Mouse (Mus musculus): ENCODE results near the gene Asb2.
A peak's percentile ranks its signal among the peaks of the same experiment; 100 is the strongest.

Asb2 gene

DNA sequence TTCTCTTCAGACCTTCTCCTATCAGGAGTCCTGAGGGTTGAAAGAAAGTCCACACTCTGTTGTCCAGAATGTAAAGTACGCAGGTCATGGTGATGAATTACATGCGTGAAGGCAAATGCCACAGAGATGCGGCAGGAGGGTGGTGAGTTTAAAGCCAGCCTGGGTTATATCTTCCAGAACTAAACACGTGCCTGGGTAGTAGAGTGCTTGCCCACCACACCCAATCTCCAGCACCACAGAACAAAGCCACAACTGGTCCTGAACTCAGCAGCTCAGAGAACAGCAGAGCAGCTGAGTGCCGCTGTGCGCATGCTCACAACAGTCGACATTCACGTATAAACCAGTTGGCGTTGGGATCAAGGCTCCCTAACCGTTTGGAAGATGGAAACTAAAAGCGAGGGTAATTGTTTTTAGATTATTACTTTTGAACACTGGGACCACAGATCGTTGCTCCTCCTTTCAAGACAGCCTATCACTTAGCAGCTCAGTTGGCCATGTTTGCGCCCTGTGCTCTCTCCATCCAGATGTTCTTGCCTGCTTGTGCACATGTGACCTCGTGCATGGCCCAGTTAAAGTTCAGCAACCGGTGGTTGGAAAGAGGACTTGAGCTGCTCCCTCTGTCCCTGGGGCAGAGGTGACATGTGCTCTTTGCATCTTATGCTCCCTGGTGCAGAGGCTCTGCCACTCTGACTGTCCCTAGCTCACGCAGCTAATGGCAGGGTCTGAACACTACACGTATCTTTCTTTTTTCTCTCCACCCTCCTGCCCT is 5.9 kb upstream of the Asb2 start:
- DNase-seq (ENCODE audit: low read depth, low spot score): no peak

DNA sequence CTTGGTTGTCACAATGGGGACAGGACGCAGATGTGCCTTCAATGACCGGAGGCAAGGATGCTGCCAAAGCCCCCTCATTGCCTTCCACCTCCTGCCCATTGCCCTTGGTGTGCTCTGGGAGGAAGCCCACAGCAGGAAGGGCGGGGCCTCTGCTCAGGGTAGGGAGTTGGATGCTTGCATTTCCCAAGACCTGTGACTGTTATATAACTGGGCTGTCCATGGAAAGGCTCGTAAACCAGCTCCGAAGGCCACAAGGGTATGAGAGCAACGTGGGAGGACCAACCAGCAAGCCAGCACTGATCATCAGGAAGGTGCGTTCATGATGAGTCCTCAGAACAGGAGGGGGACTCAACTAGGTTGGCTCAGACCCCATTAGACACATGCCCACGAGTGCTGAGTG is 5.0 kb upstream of the Asb2 start:
- DNase-seq (ENCODE audit: low read depth, low spot score): no peak

DNA sequence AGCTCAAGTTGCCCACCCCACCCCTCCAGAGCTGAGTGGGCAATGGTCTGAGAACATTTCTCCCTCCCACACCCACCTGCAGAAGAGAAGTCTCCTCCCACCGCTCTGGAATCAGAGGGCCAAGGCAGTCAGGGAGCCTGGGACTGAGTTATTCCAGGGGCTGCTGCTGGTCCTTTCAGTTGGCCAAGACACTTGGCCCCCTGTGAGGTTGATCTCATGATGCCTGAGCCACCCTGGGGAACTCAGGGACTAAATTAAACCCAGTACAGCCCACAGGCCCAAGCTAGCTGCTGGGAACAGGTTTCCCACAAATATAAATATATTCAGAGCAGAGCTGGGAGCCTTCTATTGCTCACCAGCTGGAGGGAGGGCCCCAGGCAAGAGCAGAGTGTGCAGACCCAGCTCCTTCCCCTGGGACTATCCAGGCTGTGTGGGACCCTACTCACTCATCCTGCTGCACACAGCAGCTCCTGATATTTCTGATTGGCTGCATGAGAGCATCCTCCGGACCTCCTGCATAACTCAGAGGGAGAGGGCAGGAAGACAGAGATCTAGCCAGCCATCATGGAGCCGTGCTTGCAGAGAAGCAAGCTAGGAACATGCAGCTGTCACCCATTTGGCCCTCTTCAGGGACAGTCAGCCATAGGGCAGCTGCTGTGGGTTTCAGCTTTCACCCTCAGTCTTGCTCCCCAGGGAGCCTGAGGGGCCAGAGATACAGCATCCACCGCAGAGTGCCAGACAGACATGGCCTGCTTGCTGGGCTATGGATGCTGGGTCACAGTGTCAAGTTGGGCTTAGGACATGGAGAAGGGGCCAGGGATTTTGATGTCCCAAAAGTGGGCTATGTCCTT is 3.4 kb upstream of the Asb2 start:
- DNase-seq (ENCODE audit: low read depth, low spot score): no peak

DNA sequence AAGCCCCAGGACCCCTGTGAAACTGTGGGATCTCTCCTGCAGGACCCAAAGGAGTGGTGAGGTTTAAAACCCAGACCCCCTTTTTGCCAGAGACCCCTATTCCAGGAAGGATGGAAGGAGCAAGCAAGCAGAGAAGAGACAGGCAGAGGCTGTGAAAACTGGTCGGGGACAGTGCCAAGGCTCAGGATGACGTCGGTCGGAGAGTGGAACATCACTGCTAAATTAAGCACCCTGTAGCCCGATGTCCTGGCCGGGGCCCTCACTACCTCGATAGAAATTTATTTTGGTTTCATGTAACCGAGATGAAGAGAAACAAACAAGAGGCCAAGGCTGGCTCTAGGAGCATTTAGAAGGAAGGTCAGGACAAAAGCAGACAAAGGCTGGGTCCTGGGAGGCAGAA is 2.4 kb upstream of the Asb2 start:
- DNase-seq (ENCODE audit: low read depth, low spot score): no peak

DNA sequence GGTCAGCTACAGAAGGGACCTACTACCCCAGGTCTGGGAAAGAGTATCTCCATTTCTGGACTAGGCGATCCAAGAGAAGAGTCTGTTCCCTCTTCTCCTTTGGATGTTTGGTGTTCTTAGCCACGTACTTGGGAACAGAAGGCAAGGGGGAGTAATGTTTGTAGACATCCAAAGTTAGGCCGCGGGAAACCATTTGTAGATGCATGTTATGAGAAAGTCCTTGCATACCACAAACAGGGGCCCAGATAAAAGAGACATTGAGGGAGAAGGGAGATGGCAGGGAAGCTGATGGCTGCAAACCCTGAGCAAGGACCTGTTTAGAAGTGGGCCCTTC is 581 bp upstream of the Asb2 start:
- DNase-seq (ENCODE audit: low read depth, low spot score): peak; percentile 60

DNA sequence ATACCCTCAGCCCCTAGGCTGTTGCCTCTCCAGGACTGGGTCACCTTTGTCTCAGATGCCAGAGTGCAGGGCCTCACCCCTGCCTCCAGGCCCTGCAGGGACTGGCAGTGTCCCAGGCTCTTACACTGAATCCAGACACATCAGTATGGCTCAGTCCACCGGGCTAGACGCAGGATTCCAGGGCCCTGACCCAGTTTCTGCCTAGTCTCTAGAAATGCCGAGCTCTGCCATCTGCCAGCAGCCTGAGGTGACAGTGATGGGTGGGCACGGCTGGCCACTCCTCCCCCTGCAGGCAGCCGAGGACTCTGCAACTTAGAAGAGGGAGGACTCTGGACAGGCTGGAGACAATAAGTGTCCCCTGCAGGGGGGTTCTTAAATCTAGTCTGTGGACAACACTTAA is 2.3 kb downstream of the Asb2 start:
- DNase-seq (ENCODE audit: low read depth, low spot score): no peak

DNA sequence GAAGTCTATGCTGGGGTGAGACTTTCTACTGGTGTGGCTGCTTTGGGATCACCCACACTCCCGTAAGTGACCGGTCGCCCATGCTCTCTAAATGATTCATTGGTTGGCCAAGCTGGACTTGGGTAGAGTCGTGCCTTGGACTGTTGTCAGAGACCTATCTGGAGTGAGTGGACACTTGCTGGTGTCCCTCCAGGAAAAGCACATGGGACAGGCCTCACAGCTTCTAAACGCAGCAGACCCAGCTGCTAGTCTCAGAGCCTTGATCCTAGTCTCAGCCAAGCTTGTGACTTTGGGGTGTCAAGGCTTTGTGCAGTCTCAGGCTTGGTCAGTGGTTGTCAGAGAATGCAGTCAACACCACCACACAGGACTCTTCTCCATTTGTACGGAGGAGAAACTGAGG is 3.1 kb downstream of the Asb2 start:
- DNase-seq (ENCODE audit: low read depth, low spot score): no peak

DNA sequence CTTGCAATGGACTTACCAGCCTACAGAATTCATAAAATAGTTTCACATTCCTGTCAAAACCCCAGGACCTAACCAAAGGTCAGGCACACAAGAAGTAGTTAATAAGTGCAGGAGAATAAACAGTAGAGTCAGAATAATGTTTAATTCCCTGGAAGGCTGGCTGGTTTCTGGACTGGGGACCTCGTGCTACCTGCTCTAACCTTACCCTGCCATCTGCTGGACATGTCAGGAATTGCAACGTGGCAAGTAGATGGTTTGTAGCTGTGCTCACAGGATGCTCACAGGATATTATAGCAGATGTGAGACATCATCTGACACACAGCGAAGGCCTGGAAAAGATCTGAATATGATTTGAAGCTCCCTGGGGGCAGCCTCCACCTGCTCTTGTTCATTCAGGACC is 7.3 kb downstream of the Asb2 start:
- DNase-seq (ENCODE audit: low read depth, low spot score): peak; percentile 65

DNA sequence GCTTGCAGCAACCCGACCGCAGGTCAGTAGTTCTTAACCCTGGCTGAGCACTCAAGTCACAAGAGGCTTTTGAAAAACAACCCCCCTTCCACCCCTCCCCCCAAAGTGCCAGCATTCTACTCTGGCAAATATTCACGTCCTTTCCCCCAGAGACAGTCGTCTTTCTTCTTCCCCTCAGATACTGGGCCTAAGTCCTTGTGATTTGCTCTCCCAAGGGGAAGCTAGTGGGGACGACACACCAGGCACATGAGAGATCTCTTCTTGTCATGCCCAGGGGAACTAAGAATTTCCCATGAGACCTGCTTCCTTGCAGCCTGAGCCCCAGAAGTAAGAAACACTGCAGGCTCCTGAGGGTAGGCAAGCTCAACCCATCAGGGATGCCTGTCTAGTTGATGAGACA is 8.4 kb downstream of the Asb2 start:
- no peak for DNase-seq (ENCODE audit: low read depth, low spot score)

DNA sequence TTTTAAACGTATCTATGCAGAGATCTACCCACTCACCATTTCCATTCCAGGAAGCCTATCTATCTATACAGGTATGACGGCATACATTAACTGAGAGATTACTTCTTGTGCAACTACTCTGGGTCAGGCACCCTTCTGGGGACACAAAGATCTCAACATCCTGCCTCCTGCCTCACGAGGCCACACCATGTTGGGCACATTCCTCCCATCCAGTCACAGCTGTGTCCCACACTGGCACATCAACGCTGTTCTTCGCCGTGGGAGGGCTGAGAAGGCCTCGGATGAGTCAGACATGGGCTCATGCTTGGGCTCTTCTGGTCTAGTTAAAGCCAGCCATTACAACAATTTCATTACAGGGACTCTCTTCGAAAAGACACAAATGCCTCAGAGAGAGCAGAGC is 8.9 kb downstream of the Asb2 start:
- DNase-seq (ENCODE audit: low read depth, low spot score): no peak

DNA sequence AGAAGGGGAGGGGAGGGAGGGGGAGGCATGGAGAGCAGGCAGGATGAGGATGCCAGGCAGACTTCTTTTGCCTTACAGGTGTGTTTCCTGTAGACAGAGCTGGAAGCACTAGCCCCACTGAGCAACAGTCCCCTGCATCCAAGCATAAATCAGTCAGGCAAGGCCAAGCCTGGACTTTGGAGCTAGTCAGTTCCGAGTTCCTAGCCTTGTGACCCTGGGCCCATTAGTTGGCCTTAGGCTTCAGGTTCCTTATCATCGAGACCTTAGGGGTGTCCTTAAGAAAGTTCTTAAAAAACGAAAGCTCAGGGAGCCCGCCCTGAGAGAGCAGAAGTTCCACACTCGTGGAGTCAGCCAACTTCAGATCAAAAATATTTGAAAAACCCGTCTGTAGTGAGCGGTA is 10.9 kb downstream of the Asb2 start:
- no peak for DNase-seq (ENCODE audit: low read depth, low spot score)

DNA sequence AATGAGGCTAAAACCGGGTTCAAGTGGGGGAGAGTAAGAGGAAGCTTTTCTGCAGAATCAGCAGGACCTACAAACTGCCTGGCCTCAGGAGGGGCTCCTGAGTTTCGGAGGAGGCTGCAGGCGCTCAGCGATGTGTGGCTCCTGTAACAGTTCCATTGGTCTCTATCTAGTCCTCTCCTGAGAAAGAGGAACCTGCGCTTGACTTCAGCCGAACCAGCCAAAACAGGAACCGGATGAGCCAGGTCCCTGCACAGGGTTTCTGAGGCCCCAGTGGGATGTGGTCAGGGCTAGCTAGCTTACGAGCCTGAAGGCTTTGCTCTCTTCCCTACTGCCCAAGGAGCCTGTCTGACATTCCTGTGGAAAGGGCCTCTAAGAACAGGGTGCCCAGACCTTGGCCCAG is 12.3 kb downstream of the Asb2 start:
- no peak for DNase-seq (ENCODE audit: low read depth, low spot score)

DNA sequence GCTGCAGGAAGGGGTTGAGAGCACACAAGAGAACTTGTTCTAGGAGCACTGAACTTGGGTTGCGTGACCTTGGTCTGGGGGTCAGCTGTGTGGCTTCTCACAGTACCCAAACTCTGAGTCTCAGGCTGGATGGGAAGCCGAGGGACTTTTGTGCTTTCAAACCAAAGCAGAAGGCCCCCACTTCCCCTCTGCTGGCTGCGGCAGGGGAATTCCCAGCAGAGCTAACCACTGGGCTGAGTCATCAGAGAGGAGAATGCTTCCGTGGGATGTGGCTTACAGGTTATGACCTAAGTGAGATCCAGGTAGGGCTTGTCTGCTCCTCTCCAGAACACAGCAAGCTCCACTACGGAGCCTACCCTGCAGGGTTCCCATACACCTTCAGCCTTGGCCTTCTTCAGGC is 14.6 kb downstream of the Asb2 start:
- no peak for DNase-seq (ENCODE audit: low read depth, low spot score)

DNA sequence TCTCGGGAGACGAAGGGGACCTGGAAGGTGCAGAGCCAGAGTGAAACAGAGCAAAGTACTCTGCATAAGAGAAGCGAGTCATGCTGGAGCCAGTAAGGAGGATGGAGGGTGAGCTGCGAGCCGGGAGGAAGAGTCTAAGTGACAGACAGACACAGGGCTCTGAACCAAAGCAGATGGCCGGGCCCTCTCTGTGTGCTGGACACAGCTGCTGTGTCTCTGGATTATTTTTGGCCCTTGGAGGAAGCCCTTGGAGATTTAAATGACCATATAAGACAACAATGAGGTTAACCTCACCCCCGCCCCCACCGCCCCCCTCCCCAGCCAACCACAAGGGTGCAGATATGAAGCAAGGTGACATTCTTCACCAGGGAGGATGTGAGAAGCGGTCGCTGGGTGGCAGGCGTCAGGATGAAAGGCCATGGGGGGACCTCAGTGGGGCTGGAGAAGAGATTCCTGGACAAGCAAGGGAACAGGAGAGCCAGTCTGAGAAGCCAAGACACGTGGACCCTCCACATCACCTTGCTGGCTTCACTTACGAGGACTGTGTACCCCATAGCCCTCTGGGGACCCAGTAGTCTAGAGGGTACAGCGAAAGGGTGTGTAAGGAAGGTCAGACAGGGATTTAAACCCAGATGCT is 17.5 kb downstream of the Asb2 start:
- no peak for DNase-seq (ENCODE audit: low read depth, low spot score)

DNA sequence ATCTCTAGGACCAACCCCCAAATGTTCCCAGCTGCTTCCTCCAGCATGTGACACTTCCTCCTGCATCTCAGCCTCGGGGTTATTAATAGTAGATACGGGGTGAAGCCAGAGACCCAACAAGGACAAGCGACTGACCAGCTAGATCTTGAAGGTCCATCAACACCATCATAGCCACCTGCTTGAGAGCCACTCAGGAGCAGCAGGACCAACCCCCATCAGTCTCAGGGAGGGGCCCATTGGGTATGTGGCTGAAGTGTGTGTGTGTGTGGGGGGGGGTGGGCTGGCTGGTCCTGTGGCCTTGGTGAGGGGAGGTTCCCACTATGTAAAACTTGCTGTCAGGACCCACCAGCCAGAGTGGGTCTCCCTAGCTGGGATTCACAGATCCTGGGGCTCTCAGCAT is 19.0 kb downstream of the Asb2 start:
- DNase-seq (ENCODE audit: low read depth, low spot score): no peak

DNA sequence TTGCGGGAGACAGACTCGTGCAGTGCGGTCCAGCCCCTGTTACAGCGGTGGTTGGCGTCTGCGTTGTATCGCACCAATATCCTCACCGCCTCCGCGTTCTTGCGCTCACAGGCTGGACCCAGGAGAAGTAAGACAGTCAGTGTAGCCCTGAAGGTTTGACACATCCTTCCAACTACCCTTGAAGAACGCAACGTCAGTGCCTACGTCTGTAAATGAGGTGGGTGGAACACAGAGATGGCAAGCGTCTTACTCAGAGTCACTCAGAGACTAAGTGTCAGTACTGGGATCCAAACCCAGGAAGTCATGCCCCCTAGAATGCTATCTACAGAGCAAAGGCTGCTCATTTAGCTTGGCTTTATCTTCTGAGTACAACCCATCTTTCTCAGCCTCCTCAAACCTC is 22.4 kb downstream of the Asb2 start:
- no peak for DNase-seq (ENCODE audit: low read depth, low spot score)

DNA sequence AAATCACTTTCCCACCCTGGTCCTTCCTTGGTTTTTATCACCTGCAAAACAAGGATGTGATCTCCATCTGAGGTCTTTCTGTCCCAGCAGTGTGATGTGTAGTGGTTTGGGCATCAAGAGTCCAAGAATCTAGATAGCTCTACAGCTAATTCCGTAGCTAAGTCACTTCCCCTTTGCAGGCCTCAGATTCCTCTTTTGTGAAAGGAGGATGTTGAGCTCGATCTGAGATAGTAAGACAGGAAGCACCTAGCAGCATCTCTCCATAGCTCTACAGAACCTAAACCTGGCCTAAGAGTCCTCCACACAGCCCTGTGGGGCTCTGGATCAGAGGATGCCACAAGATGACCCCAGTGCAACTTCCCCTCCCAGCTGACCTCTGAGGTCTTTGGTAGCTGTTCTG is 22.9 kb downstream of the Asb2 start:
- no peak for DNase-seq (ENCODE audit: low read depth, low spot score)

DNA sequence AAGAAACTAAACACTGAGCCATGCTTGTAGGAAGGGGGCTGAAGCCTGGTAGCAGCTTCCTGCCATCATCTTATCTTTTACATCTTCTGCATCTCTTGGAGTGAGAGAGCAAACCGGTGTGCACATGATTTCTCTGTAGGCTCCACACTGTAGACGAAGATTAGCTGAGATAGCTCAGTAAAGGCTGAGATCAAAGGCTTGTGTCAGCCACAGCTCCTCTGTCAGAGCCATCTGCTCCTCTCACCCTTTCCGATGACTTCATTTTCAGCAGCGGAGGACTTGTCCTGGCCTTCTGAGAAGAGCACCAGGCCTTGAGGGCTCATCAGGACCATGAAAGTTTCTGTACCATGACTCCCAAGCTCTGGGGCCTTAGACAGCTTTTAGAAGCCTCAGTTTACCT is 24.3 kb downstream of the Asb2 start:
- no peak for DNase-seq (ENCODE audit: low read depth, low spot score)

DNA sequence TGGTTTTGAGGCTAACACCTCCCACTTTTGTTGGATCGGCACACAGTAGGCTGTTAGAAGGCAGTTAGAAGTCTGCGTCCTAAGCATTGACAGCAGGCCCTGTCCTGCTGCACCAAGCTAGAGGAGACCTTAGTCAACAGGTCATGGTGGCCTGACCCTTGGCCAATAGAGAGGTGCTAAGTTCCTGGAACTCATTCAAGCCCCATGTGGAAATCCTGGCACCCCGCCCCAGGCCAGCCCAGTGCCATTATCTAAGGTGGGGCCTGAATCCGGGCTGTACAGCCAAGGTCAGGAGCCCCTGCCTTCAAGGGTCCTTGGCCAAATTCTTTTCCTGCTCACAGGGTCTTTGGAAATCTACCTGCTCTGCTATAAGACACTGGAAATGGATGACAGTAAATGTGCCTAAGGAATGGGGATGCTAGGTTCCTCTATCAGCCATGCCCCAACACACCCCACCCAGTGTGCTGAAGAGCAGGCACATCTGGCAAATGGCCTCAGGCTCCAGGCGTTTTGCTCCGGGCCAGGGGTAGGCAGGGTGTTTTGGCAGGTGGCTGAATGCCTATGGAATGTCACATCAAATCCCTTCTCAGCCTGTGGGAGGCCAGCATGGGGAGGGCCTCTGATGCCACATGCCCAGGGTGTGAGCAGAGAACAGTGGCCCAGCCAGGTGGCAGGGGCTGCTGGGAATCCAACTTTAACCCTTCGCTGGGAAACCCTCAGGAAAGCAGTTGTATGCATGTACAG is 27.2 kb downstream of the Asb2 start:
- no peak for DNase-seq (ENCODE audit: low read depth, low spot score)

DNA sequence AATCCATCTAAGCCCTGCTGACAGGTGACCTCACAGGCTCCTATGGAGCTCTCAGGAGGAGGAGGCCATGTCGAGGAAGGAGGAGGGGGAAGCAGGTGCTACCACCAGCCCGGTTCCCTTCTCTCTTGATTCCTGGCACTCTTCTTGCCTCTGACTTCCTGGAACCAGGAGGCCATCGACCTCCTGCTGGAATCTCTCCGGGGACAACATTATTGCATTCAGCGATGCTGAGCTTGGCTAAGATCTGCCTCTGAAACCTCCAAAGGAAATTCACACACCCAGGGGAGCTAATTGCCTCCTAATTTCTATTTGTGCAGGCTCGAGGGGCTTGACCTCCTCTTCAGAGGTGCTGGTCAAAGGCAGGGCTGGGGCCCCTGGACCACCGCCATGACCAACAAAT is 28.7 kb downstream of the Asb2 start:
- no peak for DNase-seq (ENCODE audit: low read depth, low spot score)

DNA sequence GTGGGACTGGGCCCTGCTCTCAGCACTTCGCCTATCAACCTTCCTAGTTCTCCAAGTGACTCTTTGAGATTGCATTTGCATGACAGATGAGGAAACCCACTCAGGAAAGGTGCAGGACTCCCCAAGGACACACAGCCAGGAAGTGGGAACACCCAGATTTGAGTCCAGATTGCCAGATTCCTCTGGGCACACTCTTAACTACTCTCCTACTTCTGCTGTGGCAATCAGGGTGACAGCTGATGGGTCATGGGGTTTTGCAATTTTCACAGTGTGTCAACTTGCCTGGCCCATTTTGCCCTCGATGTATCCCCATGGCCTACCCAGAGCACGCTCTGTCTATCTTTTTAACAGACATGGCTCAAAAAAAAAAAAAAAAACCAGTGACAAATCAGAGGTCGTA is 29.2 kb downstream of the Asb2 start:
- no peak for DNase-seq (ENCODE audit: low read depth, low spot score)

DNA sequence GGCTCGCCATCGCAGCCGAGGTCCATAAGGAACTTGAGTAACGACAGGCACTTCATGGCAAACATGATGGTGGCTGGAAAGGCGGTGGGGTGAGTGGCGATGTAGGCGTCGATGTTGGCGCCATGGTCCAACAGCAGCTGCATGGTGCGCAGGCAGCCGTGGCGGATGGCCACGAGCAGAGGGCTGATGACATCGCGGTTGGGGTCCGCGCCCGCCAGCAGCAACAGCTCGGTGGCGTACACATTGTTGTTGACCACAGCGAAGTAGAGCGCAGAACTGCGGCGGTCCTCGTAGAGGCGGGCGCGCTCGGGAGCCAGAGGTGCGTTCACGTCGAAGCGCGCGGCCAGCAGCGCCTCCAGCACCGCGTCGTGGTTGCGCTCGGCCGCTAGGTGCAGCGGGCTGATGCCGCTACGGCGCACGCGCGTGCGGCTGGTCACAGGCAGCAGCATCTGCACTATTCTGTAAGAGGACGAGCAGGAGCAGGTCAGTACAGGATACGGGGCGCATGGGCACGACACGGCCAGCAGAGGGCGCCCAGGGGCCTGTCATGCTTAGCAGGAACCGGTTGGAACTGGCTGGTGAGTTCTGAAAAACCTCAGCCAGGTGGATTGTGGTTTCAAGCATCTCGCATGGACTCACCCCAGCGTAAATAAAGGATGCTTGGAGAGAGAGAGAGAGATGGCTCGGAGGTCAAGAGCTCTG is 30.5 kb downstream of the Asb2 start:
- peak; percentile 75 for DNase-seq (ENCODE audit: low read depth, low spot score)

Measured in telencephalon, adult 2 months (tissue).